Mouse (Mus musculus): Measurements from ENCODE around the gene Gm12184.
"Not testable (repeated sequence)": the region's sequence is repeated elsewhere in the genome, so short reads cannot be mapped to it uniquely, and the experiment has no call there.

The Gm12184 gene

GRCm38 (mm10) chr11:48822768-48823512, 3.5 kb downstream of the Gm12184 start:
- no peak for DNase-seq (ENCODE audit: low read depth)

GRCm38 (mm10) chr11:48821299-48821698, 5.2 kb downstream of the Gm12184 start:
- not testable (repeated sequence) for DNase-seq (ENCODE audit: low read depth)

- peak; percentile 56 for DNase-seq (ENCODE audit: low read depth)
These were observed 6.2 kb downstream of the Gm12184 start for GRCm38 (mm10) chr11:48820308-48820674.

DNA sequence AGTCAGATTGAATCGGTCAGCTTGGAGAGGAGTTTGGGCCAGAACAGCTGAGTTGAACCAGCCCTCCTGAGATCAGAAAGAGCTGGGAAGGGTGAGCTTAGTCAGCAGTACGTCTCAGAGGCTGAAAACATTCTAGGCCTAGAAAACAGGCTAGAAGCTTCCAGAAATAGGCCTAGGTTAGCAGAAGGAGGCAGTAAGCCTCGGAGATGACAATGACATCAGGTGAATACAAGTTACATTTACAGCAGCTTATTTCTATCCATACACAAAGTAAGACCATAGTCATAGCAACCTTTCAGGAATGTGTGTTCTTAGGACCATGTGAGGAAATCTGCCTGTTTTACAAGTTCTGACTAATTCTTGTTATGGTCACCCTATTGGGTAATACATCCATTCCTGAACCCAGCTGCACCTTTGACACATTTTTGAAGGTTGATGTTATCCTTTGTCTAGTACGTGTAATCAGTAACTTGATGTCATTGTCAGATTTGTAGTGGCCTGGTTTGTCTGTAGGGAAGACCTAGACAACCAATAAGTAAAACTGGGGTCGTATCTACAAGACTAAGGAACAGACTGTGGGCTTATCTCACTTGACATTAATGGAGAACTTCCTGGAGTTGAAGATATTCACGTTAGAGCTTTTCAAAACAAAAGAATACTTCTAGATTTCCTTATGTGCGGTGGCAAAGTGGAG, 6.7 kb downstream of the Gm12184 start:
- DNase-seq (ENCODE audit: low read depth), result peak; percentile 56

DNA sequence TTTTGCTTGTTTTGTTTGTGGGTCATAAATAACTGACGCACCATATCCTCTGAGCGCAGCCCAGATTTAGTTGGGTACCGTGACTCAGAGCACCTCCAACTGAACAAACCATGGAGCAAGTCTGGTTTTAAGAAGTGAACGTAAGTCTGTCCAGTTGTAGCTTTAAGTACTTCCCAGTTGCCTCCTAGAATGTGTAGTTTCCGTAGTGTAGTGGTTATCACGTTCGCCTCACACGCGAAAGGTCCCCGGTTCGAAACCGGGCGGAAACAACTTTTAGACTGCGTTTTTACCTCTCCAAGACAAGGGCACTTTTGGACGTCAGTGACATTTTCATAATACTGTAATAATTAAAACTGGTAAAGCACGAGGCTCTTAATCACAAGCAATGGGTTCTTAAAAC, 8.1 kb downstream of the Gm12184 start:
- peak; percentile 97 for DNase-seq (ENCODE audit: low read depth)

DNA sequence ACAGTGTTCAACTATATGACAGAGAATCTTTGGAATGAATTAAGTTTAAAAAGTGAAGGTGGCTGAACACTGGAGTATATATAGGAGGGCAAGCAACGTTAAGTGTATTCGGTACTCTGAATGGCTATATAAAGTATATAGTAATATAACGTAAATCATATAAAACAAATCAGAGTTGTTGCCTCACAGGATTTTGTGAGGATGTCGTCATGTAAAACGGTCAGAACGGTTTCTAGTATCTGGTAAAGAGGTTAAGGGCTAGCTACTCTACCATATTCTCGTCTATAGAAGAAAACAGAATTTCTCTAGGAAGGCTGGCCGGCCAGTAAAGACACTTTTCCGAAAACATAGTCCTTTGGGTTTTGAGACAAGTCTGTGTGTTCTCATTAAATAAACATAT, 8.7 kb downstream of the Gm12184 start:
- peak; percentile 62 for DNase-seq (ENCODE audit: low read depth)

GRCm38 (mm10) chr11:48816800-48817665, 9.4 kb downstream of the Gm12184 start, which contains the start of gene Trim41:
Gene Trim41 (minus strand): TSS chr11:48817353.
- DNase-seq (ENCODE audit: low read depth), result peak; percentile 99

DNA sequence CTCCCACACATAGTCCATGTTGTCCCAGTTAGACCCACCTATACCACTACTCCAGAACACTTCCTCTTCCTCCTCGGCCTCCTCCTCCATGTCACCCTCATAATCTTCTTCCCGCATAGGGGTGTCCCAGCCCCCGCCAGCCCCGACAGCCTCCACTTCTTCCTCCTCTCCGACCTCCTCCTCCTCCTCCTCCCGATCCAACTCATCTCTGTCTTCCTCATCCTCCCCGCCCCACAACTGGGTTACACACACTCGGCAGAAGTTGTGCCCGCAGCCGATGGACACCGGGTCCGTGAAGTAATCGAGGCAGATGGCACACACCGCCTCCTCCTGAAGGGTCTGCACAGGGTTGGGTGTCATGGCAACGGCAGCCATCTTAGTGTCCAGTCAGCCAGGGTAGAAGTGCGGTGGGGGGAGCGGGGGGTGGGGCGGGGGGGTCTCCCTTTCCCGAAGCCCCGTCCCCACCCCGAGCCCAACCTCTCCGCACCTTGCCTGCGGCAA, 10.1 kb downstream of the Gm12184 start:
- DNase-seq (ENCODE audit: low read depth), result peak; percentile 57

DNA sequence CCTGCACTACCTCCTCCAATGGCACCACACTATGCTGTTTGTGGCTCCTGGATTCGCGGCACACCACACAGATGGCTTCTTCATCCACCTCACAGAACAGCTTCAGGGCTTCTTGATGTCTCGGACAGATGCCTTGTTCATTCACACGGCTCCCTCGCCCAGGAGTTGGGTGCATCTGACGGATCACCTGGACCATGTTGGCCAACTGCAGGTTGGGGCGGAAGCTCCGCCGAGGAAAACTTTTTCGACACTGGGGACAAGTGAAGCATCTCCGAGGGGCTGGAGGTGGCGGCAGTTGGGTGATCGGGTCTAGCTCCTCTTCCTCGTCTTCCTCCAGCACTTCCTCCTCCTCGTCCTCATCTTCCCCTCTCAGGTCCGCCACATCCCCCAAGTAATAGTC, 10.6 kb downstream of the Gm12184 start:
- no peak for DNase-seq (ENCODE audit: low read depth)

- DNase-seq (ENCODE audit: low read depth), result no peak
These were observed 12.7 kb downstream of the Gm12184 start for GRCm38 (mm10) chr11:48813782-48814181.

DNA sequence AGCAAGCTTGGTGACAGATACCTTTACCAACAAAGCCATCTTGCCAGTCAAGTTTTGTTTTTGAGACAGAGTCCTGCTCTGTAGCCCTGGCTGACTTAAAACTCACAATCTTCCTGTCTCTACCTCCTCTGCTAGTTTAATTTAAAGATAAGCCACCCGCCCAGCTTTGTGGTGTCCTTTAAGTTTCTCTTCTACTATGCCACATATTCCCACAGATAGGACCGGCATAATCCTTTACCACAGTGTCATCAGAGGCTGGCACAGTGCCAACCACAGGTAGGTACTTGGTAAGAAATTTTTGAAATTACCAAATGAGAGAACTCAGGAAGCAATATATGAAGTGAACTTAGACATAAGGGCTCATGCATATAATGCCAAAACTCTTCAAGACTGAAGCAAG, 16.3 kb downstream of the Gm12184 start:
- DNase-seq (ENCODE audit: low read depth), result no peak

- no peak for DNase-seq (ENCODE audit: low read depth)
These were observed 17.0 kb downstream of the Gm12184 start for GRCm38 (mm10) chr11:48809434-48809830.

- DNase-seq (ENCODE audit: low read depth), result no peak
These were observed 17.6 kb downstream of the Gm12184 start for GRCm38 (mm10) chr11:48808737-48809433.

GRCm38 (mm10) chr11:48808304-48808646, 18.2 kb downstream of the Gm12184 start:
- DNase-seq (ENCODE audit: low read depth), result no peak

DNA sequence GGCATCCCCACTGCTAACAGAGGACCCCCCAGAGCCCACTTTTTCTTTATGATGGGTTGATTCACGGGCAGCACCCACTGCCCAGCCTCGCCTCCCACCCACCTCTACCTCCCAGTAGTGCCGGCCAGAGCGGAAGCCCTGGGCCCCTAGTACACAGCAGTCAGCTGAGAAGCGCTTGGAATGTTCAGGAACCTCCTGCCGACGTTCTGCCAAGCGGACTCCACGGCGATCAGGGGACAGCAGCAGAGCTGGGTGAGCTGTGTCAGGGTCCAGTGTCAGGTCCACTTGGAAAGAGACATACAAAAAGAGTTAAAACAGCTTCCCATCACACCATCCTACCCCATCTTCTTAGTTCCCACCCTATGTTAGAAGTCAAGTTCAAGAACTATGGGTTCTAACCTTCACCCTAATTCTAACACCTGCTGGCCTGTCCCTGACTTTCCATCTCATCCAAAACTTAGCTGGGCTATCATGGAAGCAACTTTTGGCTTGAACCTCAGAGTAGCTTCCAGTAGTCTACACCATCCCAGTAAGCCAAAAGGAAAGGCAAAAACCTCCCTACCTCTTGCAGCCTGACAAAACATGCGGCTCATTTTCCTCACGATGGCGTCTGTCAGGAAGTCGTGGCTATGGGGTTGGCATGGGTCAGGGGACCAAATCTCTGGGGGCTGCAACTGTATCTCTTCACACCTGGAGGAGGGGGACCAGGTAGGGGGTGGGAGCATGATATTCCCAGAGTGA, 18.7 kb downstream of the Gm12184 start:
- peak; percentile 40 for DNase-seq (ENCODE audit: low read depth)

- peak; percentile 45 for DNase-seq (ENCODE audit: low read depth)
These were observed 19.4 kb downstream of the Gm12184 start for GRCm38 (mm10) chr11:48806856-48807562.

DNA sequence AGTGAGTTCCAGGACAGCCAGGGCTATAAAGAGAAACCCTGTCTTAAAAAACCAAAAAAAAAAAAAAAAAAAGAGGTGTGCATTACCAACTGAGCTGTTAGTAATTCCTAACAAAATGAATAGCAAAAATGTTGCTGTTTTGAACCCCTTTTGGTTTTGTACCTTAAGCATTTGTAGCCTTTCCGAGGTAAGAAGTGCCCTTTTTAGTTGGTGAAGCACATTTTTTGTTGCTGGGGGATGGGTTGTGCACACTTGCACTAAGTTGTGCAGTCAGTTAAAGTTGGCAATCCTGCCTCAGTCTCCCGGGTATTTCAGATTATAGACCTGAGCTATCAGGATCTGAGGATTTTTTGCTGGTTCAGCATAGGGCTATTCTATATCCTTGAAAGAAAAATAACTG, 21.5 kb downstream of the Gm12184 start:
- no peak for DNase-seq (ENCODE audit: low read depth)

GRCm38 (mm10) chr11:48803988-48804387, 22.5 kb downstream of the Gm12184 start:
- DNase-seq (ENCODE audit: low read depth), result no peak

DNA sequence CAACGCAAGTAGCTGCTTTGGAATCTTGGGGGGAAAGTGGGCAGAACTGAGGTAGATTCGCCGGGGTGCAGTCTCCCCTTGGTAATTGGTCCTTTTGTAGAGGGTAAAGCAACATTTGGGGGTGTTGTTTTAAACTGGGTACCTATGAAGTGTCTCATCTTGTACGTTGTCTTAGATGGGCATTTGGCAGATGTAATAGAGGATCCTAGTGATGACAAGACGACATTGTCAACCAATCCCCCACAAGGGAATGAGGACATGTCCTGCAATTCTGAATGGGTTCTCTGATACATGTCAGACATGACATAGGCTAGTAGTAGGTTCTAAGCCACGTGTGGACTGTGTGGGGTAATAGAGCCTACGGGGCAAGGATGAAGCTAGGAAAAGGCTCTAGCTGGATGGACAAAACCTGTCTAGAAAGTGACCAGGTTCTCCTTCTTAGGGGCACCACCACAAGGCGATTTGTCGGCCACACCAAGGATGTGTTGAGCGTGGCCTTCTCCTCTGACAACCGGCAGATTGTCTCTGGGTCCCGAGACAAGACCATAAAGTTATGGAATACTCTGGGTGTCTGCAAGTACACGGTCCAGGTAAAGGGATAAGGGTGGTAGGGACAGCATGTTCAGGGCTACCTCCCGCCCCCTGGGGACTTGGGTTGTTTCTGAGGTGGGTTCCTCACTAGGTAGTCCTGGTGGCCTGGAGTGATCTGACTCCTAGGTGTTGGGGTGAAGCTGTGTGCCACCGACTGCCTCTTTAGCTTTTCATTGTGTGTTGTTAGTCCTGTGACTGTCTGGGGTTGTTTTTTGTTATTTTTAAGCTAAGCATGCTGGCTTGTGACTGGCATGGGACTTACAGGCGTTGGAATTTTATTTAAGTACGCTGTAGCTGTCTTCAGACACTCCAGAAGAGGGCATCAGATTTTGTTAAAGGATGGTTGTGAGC, 24.4 kb downstream of the Gm12184 start:
- DNase-seq (ENCODE audit: low read depth), result no peak
